Mouse (Mus musculus): Measurements from ENCODE around the gene Ccl26.
A peak's percentile ranks its signal among the peaks of the same experiment; 100 is the strongest.
"Not testable (repeated sequence)": the region's sequence is repeated elsewhere in the genome, so short reads cannot be mapped to it uniquely, and the experiment has no call there.

Gene Ccl26

DNA sequence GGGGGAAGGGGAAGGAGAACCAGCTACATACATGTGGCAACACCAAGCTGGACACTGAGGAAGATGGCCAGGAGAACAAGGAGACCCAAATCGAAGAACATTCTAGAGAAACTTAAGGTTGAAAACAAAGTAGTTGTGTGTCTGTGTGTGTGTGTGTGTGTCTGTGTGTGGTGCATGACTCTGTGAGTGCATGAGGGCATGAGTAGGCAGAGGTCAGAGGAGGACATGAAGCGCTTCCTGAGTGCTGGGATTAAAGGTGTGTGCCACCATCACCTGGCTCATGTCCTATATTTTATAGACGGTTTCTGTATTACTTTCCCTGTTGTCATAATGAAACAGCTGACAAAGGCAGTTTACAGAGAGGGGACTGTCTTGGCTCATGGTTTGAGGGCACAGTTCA, at the start of gene Ccl26:
TSS of gene Ccl26 (minus strand) at position 101 of the 400 bp plus-strand sequence.
- DNase-seq (ENCODE audit: inconsistent age in 2 of 2, low spot score in 1 of 2): no peak

DNA sequence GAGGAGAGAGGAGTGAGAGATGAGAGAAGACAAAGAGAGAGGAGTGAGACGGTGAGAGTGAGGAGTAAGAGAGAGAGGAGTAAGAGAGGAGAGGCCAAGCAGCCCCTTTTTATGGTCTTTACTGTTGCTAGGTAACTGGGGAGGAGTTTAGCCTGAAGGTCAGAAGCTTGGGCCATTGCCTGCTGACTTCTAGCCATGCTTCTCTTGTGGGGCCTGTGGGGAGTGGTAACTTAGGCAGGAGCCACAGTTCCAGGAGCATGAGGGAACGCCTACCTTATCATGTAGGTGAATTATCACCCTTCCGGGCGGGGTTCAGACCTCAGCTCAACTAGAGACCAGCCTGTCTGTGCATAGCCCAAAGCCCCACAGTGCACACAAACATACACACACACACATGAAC, 46.4 kb upstream of the Ccl26 start:
- peak in 1 of 2 experiments; percentile 53 for DNase-seq (ENCODE audit: inconsistent age in 2 of 2, low spot score in 1 of 2)

DNA sequence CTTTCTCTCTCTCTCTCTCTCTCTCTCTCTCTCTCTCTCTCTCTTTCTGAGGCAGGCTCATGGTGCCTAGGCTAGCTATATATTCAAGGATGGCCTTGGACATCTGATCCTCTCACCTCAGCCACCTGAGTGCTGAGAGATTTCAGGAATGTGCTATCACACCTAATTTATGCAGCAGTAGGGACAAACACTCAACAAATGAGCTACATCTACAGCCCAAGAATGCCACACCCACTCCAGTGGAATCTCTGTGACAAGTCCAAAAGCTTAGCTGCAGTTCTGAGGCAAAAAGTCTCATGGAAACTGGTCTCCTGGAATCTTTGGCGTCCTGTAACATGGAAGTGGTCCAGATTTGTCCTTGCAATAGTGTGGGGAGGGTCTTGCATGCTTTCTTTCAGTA, 44.2 kb upstream of the Ccl26 start:
- no peak for DNase-seq (ENCODE audit: inconsistent age in 2 of 2, low spot score in 1 of 2)

DNA sequence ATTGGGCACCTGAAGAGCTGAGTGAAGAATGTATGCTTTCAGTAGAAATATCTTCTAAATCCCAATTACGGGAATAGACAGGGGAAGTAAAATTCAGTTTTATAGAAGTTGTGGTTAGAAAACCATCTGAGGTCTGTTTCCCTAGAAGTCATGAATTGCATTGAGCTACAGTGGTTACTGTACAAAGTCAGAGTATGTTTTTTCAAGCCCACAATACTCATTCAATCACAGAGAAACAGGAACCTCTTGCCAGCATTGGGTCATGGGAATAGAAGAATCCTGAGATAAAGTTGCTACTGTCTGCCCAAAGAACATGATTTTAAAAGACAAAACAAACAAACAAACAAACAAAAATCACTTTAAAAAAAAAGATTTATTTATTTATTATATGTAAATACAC, 43.3 kb upstream of the Ccl26 start:
- not testable (repeated sequence) for DNase-seq (ENCODE audit: inconsistent age in 2 of 2, low spot score in 1 of 2)

DNA sequence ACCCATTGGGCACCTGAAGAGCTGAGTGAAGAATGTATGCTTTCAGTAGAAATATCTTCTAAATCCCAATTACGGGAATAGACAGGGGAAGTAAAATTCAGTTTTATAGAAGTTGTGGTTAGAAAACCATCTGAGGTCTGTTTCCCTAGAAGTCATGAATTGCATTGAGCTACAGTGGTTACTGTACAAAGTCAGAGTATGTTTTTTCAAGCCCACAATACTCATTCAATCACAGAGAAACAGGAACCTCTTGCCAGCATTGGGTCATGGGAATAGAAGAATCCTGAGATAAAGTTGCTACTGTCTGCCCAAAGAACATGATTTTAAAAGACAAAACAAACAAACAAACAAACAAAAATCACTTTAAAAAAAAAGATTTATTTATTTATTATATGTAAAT, 41.3 kb upstream of the Ccl26 start:
- not testable (repeated sequence) for DNase-seq (ENCODE audit: inconsistent age in 2 of 2, low spot score in 1 of 2)

DNA sequence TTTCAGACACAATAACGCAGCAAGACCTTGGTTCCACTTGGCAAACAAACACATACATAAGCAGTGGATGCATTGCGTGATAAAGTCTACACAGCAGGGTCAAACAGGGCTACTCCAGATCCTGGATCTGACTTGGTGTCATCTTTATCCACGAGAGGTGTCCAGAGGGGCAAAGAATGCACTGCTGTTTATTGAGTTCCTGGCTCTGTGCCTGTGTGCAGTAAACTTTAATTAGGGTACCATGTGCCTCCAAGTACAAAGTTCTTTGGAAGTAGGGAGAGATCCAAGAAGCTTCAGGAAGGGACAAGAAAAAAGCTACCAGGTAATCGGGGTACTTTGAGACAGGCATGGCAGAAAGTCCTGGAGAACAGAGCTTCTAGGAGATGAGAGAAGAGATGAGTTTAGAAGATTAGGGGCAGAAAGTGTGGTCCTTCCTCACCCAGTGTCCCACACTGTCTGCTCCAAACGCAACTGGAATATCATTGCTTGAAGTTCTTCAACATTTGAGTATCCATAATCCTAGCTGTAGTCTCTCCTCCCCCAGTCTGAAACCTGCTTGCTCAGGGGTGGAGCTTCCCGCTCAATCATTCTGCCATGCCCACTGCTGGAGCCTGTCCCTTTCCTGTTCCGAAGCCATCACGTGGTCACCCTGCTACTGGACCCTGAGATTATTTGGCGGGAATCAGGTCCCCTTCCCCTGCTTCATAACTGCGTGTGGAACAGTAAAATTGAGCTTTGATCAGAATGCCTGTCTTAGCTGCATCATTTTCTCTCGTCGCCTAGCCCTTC, 26.8 kb upstream of the Ccl26 start:
- DNase-seq (ENCODE audit: inconsistent age in 2 of 2, low spot score in 1 of 2): no peak

DNA sequence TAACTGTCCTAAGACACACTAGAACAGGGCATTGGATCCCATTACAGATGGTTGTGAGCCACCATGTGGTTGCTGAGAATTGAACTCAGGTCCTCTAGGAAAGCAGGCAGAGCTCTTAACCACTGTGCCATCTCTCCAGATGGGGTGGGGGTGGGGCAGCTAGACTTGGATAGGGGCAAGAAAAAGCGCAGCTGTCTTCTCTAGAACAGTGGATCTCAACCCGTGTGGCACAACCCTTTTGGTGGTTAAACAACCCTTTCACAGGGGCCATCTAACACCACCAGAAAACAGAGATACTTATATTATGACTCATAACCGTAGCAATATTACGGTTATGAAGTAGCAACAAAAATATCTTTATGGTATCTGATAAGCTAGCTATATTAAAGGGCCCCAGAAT, 24.4 kb upstream of the Ccl26 start:
- no peak for DNase-seq (ENCODE audit: inconsistent age in 2 of 2, low spot score in 1 of 2)

DNA sequence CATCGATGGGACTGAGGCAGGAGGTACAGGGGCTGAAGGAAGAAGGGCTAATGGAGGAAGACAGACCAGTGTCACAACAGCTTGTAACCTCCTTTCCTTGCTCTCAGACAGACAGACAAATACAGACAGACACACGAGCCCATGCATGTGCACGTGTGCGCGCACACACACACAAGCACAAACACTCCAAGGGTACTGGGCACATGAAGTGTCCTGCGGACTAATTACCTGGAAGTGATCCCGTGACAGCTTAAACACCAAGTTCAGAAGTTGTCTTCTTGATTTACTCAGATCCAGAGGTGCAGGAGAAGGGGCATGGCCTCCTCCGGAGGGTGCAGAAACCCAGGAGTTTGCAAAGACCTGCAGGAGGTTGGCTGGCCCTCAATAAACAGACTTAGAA, 22.3 kb upstream of the Ccl26 start:
- no peak for DNase-seq (ENCODE audit: inconsistent age in 2 of 2, low spot score in 1 of 2)

DNA sequence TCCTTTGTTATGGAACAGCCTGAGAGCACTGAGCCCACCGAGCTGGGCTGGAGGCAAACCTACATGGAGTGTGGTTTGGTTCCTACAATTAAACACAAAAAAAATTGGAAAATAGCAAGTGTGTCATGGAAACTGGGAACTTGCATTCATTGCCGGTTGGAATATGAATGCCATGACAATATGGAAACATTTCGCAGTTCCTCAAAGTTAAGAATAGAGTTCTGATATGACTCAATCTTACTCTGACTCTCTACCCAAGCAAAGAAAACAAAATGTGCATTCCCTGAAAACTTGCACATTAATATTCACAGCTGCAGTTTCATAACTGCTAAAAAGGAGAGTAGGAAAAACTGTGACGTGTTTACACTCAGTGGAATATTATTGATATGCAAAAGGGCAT, 19.0 kb upstream of the Ccl26 start:
- DNase-seq (ENCODE audit: inconsistent age in 2 of 2, low spot score in 1 of 2): peak in 1 of 2 experiments; percentile 22

DNA sequence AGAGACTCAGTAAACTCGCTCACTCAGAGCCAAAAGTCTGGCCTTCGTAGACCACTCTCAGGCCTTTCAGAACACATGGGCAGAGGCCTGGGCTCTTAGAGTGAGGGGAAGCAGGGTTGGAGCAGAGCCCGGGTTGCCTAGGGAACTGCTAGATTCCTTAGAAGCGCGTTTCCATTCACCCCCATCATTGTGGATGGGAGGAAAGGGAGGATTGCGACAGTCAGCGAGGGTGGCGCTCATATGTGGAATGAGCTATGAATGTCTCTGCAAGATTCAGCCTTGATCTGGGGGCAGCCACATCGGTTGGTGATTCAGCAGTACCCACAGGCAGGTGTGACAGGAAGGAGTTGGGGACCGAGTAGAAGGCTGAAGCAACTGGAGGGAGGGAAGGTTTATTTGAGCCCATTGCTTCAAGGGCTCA, 16.0 kb upstream of the Ccl26 start:
- DNase-seq (ENCODE audit: inconsistent age in 2 of 2, low spot score in 1 of 2): no peak

DNA sequence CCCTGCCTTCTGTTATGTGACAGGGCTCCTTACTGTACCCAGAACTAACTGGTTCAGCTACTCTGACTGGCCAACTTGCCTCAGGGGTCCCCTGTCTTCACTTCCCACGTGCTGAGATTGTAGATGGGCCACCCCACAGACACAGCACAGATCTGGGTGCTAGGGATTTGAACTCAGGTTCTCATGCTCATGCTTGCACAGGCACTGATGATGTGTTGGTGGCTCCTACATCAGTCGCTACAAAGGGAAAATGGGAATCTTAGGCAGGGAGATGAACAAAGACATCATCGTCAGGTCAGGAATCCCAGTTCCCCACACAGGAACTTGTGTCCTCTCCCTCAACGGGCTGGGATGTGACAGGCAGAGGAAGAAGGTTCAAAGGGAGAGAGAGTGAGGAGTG, 12.7 kb upstream of the Ccl26 start:
- peak; percentile 23 to 51 for DNase-seq (ENCODE audit: inconsistent age in 2 of 2, low spot score in 1 of 2)

DNA sequence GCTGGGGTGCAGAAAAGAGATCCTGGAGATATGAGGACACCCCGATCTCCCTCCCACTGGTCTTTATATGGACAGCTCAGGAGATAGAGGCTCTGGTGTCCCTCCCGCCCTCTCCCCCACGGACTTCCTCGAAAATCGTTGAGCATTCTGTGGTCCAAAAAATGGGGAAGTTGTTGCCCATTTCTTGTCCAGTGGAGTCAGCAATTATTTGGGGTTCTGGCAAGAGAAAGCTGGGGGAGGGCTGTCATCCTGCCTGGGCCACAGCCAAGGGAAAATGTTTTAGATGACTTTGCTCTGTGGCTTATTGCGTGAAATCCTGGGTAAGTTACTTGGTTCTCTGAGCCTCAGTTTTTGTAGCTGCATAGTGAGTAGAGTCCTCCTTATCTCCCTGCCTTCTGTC, 9.6 kb upstream of the Ccl26 start, which contains the start of gene Ccl24:
TSS of gene Ccl24 (minus strand) at position 44 of the 400 bp plus-strand sequence.
- DNase-seq (ENCODE audit: inconsistent age in 2 of 2, low spot score in 1 of 2): peak in 1 of 2 experiments; percentile 38

DNA sequence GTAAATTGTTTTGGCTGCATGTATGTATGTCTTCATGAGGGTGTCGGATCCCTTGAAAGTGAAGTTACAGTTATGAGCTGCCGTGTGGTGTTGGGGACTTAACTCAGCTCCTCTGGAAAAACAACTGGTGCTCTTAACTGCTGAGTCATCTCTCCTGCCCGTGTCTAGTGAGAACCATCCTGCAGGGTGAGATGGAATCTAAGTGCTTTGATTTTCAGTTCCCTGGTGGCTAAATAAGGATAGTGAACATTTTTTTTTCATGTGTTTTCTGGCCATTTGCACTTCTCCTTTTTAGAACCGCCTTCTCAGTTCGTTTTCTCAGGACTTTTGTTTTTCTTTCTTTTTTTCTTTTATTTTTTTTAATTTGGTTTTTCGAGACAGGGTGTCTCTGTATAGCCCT, 5.3 kb upstream of the Ccl26 start:
- no peak for DNase-seq (ENCODE audit: inconsistent age in 2 of 2, low spot score in 1 of 2)

DNA sequence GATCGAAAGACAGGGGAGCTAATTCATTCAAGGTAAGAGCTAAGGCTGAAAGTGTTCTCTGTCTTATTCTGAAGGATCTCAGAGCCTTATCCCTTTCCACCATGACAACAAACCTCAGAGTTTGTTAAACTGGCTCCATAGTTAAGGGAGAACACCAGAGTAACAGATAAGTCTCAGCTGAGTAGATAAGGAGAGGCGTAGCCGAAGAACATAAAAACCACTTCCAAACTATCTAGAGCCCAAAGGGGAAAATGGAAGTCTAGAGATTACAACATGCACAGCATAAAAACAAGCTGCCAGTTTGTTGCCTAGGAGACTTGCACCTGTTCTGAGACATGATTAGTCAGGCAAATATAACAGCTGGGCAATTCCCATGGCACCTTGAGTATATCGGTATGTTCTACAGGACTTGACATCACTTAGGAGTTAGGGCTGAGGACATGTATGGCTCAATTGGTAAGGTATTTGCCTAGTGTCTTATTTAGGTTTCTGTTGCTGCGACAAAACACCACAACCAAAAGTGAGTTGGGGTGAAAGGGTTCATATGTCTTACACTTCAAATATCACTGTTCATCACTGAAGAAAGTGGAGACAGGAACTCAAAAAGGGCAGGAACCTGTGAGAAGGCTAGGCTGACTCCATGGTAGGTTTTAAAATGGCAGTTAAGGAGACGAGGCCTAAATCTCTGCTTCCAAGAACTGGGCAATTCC, 4.3 kb upstream of the Ccl26 start:
- DNase-seq (ENCODE audit: inconsistent age in 2 of 2, low spot score in 1 of 2): no peak

DNA sequence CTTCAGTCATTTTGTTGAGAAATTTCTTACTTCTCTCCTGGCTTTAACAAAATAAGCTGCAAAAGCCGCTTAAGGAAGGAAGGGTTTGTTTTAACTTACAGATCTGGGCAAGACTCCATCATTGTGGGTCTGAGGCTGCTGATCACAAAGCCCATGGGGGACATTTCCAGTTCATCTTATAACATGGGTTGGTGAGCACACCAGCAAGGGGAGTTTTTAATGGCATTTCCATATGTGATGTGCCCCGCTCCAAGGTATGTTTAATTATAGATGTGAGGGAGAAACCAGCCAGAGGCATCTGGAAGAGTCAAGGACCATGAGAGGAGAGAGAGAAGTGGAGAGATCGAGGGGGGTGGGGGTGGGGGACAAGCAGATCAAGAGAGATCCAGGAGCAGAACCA, 5.7 kb downstream of the Ccl26 start:
- DNase-seq (ENCODE audit: inconsistent age in 2 of 2, low spot score in 1 of 2): no peak

DNA sequence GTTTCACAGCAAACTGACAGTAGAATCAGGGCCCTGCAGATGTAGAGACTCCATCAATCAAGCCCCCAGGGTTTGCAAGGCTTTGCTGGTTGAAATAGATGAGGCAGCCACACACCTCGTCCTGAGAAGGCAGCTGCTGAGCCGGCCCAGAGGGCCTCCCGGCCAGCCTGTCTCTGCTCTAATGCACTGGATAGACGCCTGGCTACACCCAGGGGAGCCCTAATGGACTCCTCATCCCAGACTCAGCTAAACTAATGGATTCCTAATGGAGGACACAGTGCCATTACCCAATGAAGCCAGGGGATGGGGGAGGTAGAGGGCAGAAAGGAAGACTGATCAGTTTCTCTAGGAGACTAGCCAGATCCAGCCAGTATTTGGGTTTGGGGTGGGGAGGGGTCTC, 6.3 kb downstream of the Ccl26 start:
- no peak for DNase-seq (ENCODE audit: inconsistent age in 2 of 2, low spot score in 1 of 2)

DNA sequence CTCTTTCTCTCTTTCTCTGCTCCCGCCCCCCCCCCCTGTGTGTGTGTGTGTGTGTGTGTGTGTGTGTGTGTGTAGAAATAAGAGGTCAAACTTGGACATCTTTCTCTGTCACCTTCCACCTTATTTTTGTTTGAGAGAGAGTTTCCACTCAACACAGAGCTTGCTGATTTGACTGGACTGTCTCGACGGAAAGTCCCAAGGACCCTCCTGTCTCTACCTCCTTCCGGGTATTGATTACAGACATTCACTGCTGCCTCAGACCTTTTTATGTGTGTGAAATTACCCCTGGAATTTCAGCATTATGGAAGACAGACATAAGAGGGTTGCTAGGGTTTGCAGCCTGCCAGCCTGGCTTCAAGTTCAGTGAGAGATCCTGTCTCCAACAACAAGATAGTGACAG, 7.1 kb downstream of the Ccl26 start:
- DNase-seq (ENCODE audit: inconsistent age in 2 of 2, low spot score in 1 of 2): no peak

DNA sequence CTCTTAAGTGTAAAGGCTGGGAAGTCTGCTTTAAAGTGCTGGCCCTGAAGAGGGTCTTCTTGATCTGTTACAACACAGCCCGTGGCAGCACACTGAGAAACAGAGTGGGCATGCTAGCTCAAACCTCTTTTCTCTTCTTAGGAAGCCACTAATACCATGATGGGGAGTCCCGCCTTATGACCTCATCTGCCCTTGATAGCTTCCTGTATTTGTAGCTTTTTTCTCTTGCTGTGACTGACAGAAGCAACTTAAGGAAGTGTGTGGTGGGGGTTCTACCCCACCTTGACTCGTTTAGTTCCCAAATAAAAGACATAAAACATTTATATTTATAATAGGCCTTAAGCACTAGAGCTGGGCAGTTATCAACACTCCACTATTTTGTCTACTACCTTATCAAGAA, 11.8 kb downstream of the Ccl26 start:
- DNase-seq (ENCODE audit: inconsistent age in 2 of 2, low spot score in 1 of 2): no peak

DNA sequence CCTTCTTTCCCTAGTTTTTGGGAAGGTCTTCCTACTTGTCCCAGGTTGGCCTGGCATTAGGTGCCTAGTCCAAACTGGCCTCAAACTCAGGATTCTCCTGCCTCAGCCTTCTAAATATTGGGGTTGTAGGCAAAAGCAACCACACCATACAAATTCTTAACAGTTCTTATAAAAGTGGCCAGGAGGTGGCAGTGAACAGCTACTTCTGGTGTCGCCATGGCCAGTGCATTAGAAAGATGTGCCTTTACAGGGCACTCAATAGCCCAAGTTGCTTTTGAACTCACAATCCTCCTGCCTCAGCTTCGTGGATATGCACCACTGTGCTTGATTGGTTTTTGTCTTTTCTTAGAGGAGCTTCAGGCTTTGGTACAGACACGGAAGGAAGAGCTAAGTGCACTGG, 12.5 kb downstream of the Ccl26 start:
- peak in 1 of 2 experiments; percentile 79 for DNase-seq (ENCODE audit: inconsistent age in 2 of 2, low spot score in 1 of 2)

DNA sequence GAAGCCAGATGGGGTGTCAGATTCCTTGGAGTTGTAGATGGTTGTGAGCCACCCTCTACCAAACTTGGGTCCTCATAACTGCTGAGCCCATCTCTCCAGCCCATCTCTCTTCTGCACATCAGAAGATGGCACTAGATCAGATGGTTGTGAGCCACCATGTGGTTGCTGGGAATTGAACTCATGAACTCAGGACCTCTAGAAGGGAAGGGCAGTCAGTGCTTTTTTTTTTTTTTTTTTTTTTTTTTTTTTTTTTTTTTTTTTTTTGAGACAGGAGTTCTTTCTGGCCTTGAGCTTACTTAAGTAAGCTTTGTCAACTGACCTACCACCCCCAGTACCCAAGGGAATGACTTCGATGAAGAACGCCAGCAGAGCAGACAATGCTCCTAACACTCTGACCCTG, 15.4 kb downstream of the Ccl26 start:
- DNase-seq (ENCODE audit: inconsistent age in 2 of 2, low spot score in 1 of 2): no peak

DNA sequence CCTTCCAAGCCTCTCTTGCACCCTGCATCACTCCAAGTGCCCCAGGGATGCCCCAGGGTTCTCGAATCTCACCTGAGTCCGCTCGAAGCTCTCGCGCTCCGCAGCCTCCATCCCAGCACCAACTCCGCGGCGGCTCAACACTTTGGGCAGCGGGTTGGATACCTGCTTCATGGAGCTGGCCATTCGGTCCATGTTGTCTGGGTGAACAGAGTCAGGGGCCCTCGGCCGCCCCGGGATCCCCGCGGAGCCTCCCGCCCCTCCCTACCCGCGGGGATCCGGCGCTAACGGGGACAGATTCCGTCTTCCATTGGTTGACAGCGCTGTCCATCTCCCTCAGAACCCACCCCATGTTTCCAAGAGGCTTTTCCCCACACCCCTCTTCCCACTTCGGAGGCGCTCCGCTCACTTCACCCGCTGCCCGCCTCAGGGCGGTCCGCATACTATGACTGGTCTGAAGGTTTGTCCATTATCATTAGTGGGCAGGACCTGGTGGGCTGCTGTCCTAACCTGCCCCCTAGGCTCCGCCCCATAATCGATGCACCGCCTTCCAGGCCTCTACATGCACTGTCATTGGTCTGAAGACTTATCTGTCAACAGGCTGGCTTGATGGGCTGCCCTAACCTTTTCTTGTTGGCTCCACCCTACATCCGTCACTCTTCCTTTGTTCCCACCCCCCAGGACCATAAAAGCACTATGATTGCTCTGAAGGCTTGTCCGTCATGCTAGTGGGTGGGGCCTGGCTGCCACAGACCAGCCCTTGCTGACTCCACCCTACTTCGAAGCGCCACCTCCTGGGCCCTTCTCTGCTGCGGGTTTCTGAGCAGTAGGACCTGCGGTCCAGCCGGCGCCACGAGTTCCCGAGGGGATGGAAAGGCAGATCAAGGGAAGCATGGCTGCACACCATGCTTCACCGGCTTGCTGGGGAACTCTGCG, 18.2 kb downstream of the Ccl26 start, which contains the start of gene Hip1:
TSS of gene Hip1 (minus strand) at position 256 of the 933 bp plus-strand sequence.
- DNase-seq (ENCODE audit: inconsistent age in 2 of 2, low spot score in 1 of 2): peak; percentile 100

Data from adrenal gland, adult (tissue).